Mouse (Mus musculus): ENCODE measurements around the gene Ms4a5. TPM values are rescaled to one million over a fixed set of nuclear protein-coding genes. Genes with fewer than 3 reads are reported as not detected.
"Not testable (repeated sequence)": the region's sequence is repeated elsewhere in the genome, so short reads cannot be mapped to it uniquely, and the experiment has no call there.

Ms4a5 gene
- polyA plus RNA-seq, 1 experiment from 2014 or later, result not detected

- no peak overlapping the region for H3K4me3 ChIP-seq
- H3K9me3 ChIP-seq, result no peaks in the 10 kb centered on the region
- no peaks in the 10 kb centered on the region for H3K4me1 ChIP-seq
- no peaks in the 10 kb centered on the region for H3K27me3 ChIP-seq
- H3K9ac ChIP-seq (replicated peaks), result no peak overlapping the region
- no peak overlapping the region for H3K4me2 ChIP-seq (replicated peaks)
- H3K36me3 ChIP-seq, result no peaks in the 10 kb centered on the region
- no peak overlapping the region for H3K27ac ChIP-seq (replicated peaks)
- WGBS, result 86% methylated on average over 9 of the region's 9 CpGs
- ATAC-seq (replicated peaks), result no peak
Measured at GRCm38 (mm10) chr19:11264602-11265185, 19.0 kb downstream of the Ms4a5 start.

- H3K4me2 ChIP-seq (replicated peaks), result no peak overlapping the region
- H3K9ac ChIP-seq (replicated peaks), result no peak overlapping the region
- ATAC-seq (replicated peaks), result no peak
- WGBS, result 91% methylated on average over 3 of the region's 3 CpGs
- no peaks in the 10 kb centered on the region for H3K36me3 ChIP-seq
- H3K4me3 ChIP-seq, result no peak overlapping the region
- H3K9me3 ChIP-seq, result no peaks in the 10 kb centered on the region
- H3K27me3 ChIP-seq, result no peaks in the 10 kb centered on the region
- no peak overlapping the region for H3K27ac ChIP-seq (replicated peaks)
- no peaks in the 10 kb centered on the region for H3K4me1 ChIP-seq
Measured at GRCm38 (mm10) chr19:11263549-11263948, 20.1 kb downstream of the Ms4a5 start.

- WGBS, result 82% methylated on average over 4 of the region's 4 CpGs
- not testable (repeated sequence) for H3K4me3 ChIP-seq; H3K9me3 ChIP-seq; H3K27me3 ChIP-seq; H3K36me3 ChIP-seq; H3K4me2 ChIP-seq (replicated peaks); H3K4me1 ChIP-seq; H3K9ac ChIP-seq (replicated peaks); H3K27ac ChIP-seq (replicated peaks); ATAC-seq (replicated peaks)
Measured at GRCm38 (mm10) chr19:11262932-11263331, 20.7 kb downstream of the Ms4a5 start.

GRCm38 (mm10) chr19:11261522-11261921, 22.2 kb downstream of the Ms4a5 start:
- Histone ChIP-seq H3K27me3 (no peaks in the 10 kb centered on the region), H3K4me3 (no peak overlapping the region), H3K36me3 (no peaks in the 10 kb centered on the region), H3K4me1 (no peaks in the 10 kb centered on the region), H3K9ac (replicated peaks) (no peak overlapping the region), H3K27ac (replicated peaks) (no peak overlapping the region), H3K9me3 (no peaks in the 10 kb centered on the region), H3K4me2 (replicated peaks) (no peak overlapping the region)
- WGBS, result 96% methylated on average over 2 of the region's 2 CpGs
- no peak for ATAC-seq (replicated peaks)

- H3K27ac ChIP-seq (replicated peaks), result no peak overlapping the region
- no peak for ATAC-seq (replicated peaks)
- H3K36me3 ChIP-seq, result no peaks in the 10 kb centered on the region
- H3K4me1 ChIP-seq, result no peaks in the 10 kb centered on the region
- H3K27me3 ChIP-seq, result no peaks in the 10 kb centered on the region
- H3K9ac ChIP-seq (replicated peaks), result no peak overlapping the region
- H3K4me2 ChIP-seq (replicated peaks), result no peak overlapping the region
- H3K4me3 ChIP-seq, result no peak overlapping the region
- no peaks in the 10 kb centered on the region for H3K9me3 ChIP-seq
Measured at GRCm38 (mm10) chr19:11244230-11244629, 39.4 kb downstream of the Ms4a5 start.

- Histone ChIP-seq H3K4me3 (no peak overlapping the region), H3K4me2 (replicated peaks) (no peak overlapping the region), H3K27ac (replicated peaks) (no peak overlapping the region), H3K36me3 (no peaks in the 10 kb centered on the region), H3K9ac (replicated peaks) (no peak overlapping the region), H3K4me1 (no peaks in the 10 kb centered on the region), H3K9me3 (no peaks in the 10 kb centered on the region), H3K27me3 (no peaks in the 10 kb centered on the region)
- ATAC-seq (replicated peaks), result no peak
- WGBS, result 52% methylated on average over 5 of the region's 5 CpGs
Measured at GRCm38 (mm10) chr19:11242560-11242959, 41.1 kb downstream of the Ms4a5 start.

GRCm38 (mm10) chr19:11235820-11236219, 47.9 kb downstream of the Ms4a5 start:
- H3K4me1 ChIP-seq, result no peaks in the 10 kb centered on the region
- no peak overlapping the region for H3K4me2 ChIP-seq (replicated peaks)
- ATAC-seq (replicated peaks), result no peak
- no peaks in the 10 kb centered on the region for H3K27me3 ChIP-seq
- no peak overlapping the region for H3K4me3 ChIP-seq
- no peaks in the 10 kb centered on the region for H3K9me3 ChIP-seq
- H3K36me3 ChIP-seq, result no peaks in the 10 kb centered on the region
- no peak overlapping the region for H3K9ac ChIP-seq (replicated peaks)
- no peak overlapping the region for H3K27ac ChIP-seq (replicated peaks)

GRCm38 (mm10) chr19:11234921-11235735, 48.5 kb downstream of the Ms4a5 start:
- Histone ChIP-seq H3K27ac (replicated peaks) (no peak overlapping the region), H3K4me2 (replicated peaks) (no peak overlapping the region), H3K36me3 (no peaks in the 10 kb centered on the region), H3K9me3 (no peaks in the 10 kb centered on the region), H3K4me3 (no peak overlapping the region), H3K9ac (replicated peaks) (no peak overlapping the region), H3K27me3 (no peaks in the 10 kb centered on the region), H3K4me1 (no peaks in the 10 kb centered on the region)
- WGBS, result 71% methylated on average over 5 of the region's 5 CpGs
- no peak for ATAC-seq (replicated peaks)

GRCm38 (mm10) chr19:11234244-11234643, 49.4 kb downstream of the Ms4a5 start:
- 83% methylated on average over 5 of the region's 5 CpGs for WGBS
- no peaks in the 10 kb centered on the region for H3K4me1 ChIP-seq

GRCm38 (mm10) chr19:11232348-11232747, 51.3 kb downstream of the Ms4a5 start, which contains the start of gene Ms4a12:
Gene Ms4a12 (minus strand): TSS chr19:11232448.
- Histone ChIP-seq H3K4me3 (no peak within 1 kb of the TSS), H3K27ac (replicated peaks) (no peak within 1 kb of the TSS), H3K4me2 (replicated peaks) (no peak within 1 kb of the TSS), H3K9me3 (no peaks in the 10 kb centered on the region), H3K4me1 (no peaks in the 10 kb centered on the region), H3K36me3 (no peaks in the 10 kb centered on the region), H3K27me3 (no peaks in the 10 kb centered on the region), H3K9ac (replicated peaks) (no peak within 1 kb of the TSS)
- no peak for ATAC-seq (replicated peaks)
- 82% methylated on average over 5 of the region's 5 CpGs for WGBS

More at GRCm38 (mm10) chr19:11234244-11234643, 49.4 kb downstream of the Ms4a5 start:
- Histone ChIP-seq H3K27ac (replicated peaks) (no peak overlapping the region), H3K36me3 (no peaks in the 10 kb centered on the region), H3K4me2 (replicated peaks) (no peak overlapping the region), H3K9ac (replicated peaks) (no peak overlapping the region), H3K4me3 (no peak overlapping the region), H3K9me3 (no peaks in the 10 kb centered on the region), H3K27me3 (no peaks in the 10 kb centered on the region)
- no peak for ATAC-seq (replicated peaks)
